Mouse (Mus musculus): Measurements from ENCODE around the gene E2f4. TPM values are rescaled to one million over a fixed set of nuclear protein-coding genes. Genes with fewer than 3 reads are reported as not detected.

Gene E2f4
- total RNA-seq (2018; cell fraction: chromatin; rRNA removed) = 10 to 100 TPM; 21.1 to 81.8 (median 50.7) TPM
- total RNA-seq (2018; cell fraction: cytosol; rRNA removed) = 10 to 100 TPM; 26.8 to 47.2 (median 35.7) TPM
- 10 to 100 TPM; 22.5 to 73.9 (median 41.1) TPM for total RNA-seq (2018; cell fraction: nucleus; rRNA removed)
- polyA plus RNA-seq (2018) = 30.2 to 47.0 TPM (median 34.1 TPM) in 3 replicates

- peak within 1 kb of the TSS; percentile 46 for H3K27ac ChIP-seq
- H3K4me3 ChIP-seq (ENCODE audit: inconsistent target) = peak within 1 kb of the TSS; percentile 92
- peaks cover 26% of the 10 kb centered on the region; the same call in 1 of the 2 replicates for H3K36me3 ChIP-seq (ENCODE audit: inconsistent target)
- WGBS (ENCODE audit: missing documents) = under 1% methylated on average over 57 of the region's 58 CpGs
- peaks cover 38% of the 10 kb centered on the region for H3K79me2 ChIP-seq (ENCODE audit: inconsistent target)
Observed at GRCm38 (mm10) chr8:105297511-105298192, at the start of gene E2f4. TSS of gene E2f4 (plus strand) at chr8:105297663.

- H3K79me2 ChIP-seq (ENCODE audit: inconsistent target) = no peaks in the 10 kb centered on the region
- H3K4me3 ChIP-seq (ENCODE audit: inconsistent target) = no peak overlapping the region
- no peak overlapping the region for H3K27ac ChIP-seq
- peaks cover 56% of the 10 kb centered on the region for H3K36me3 ChIP-seq (ENCODE audit: inconsistent target)
- WGBS (ENCODE audit: missing documents) = 95% methylated on average over 6 of the region's 6 CpGs
Observed at GRCm38 (mm10) chr8:105251954-105252353, 45.5 kb upstream of the E2f4 start.

- no peak overlapping the region for H3K4me3 ChIP-seq (ENCODE audit: inconsistent target)
- H3K79me2 ChIP-seq (ENCODE audit: inconsistent target) = no peaks in the 10 kb centered on the region
- 87% methylated on average over 10 of the region's 10 CpGs for WGBS (ENCODE audit: missing documents)
- no peak overlapping the region for H3K27ac ChIP-seq
- H3K36me3 ChIP-seq (ENCODE audit: inconsistent target) = peaks cover 46% of the 10 kb centered on the region
Observed at GRCm38 (mm10) chr8:105252680-105253537, 44.6 kb upstream of the E2f4 start.

- Histone ChIP-seq H3K4me3 (ENCODE audit: inconsistent target) (no peak overlapping the region), H3K36me3 (ENCODE audit: inconsistent target) (peaks cover 38% of the 10 kb centered on the region), H3K79me2 (ENCODE audit: inconsistent target) (no peaks in the 10 kb centered on the region), H3K27ac (no peak overlapping the region)
- 62% methylated on average over 20 of the region's 20 CpGs for WGBS (ENCODE audit: missing documents)
Observed at GRCm38 (mm10) chr8:105253766-105254151, 43.7 kb upstream of the E2f4 start.

- H3K27ac ChIP-seq = no peak overlapping the region
- H3K36me3 ChIP-seq (ENCODE audit: inconsistent target) = peaks cover 32% of the 10 kb centered on the region
- H3K79me2 ChIP-seq (ENCODE audit: inconsistent target) = no peaks in the 10 kb centered on the region
- 2% methylated on average over 74 of the region's 74 CpGs for WGBS (ENCODE audit: missing documents)
- H3K4me3 ChIP-seq (ENCODE audit: inconsistent target) = peak overlapping the region; percentile 28; the same call in 1 of the 2 replicates
Observed at GRCm38 (mm10) chr8:105254152-105254965, 43.1 kb upstream of the E2f4 start.

GRCm38 (mm10) chr8:105254966-105255350 lies 42.5 kb upstream of the E2f4 start, which contains the start of gene B3gnt9:
TSS of gene B3gnt9 (minus strand) at chr8:105255153.
- Histone ChIP-seq H3K4me3 (ENCODE audit: inconsistent target) (peak within 1 kb of the TSS; percentile 28; the same call in 1 of the 2 replicates), H3K36me3 (ENCODE audit: inconsistent target) (peaks cover 26% of the 10 kb centered on the region), H3K27ac (no peak within 1 kb of the TSS), H3K79me2 (ENCODE audit: inconsistent target) (no peaks in the 10 kb centered on the region)
- WGBS (ENCODE audit: missing documents) = 9% methylated on average over 14 of the region's 14 CpGs

GRCm38 (mm10) chr8:105257318-105258114 lies 39.9 kb upstream of the E2f4 start:
- H3K27ac ChIP-seq = no peak overlapping the region
- no peaks in the 10 kb centered on the region; the same call in 1 of the 2 replicates for H3K36me3 ChIP-seq (ENCODE audit: inconsistent target)
- no peak overlapping the region for H3K4me3 ChIP-seq (ENCODE audit: inconsistent target)
- no peaks in the 10 kb centered on the region for H3K79me2 ChIP-seq (ENCODE audit: inconsistent target)
- 84% methylated on average over 7 of the region's 7 CpGs for WGBS (ENCODE audit: missing documents)

GRCm38 (mm10) chr8:105258911-105259720 lies 38.3 kb upstream of the E2f4 start:
- Histone ChIP-seq H3K27ac (no peak overlapping the region), H3K79me2 (ENCODE audit: inconsistent target) (peaks cover 14% of the 10 kb centered on the region; the same call in 1 of the 2 replicates), H3K4me3 (ENCODE audit: inconsistent target) (no peak overlapping the region), H3K36me3 (ENCODE audit: inconsistent target) (no peaks in the 10 kb centered on the region; the same call in 1 of the 2 replicates)
- 60% methylated on average over 55 of the region's 55 CpGs for WGBS (ENCODE audit: missing documents)

GRCm38 (mm10) chr8:105259721-105260320 lies 37.6 kb upstream of the E2f4 start:
- Histone ChIP-seq H3K79me2 (ENCODE audit: inconsistent target) (peaks cover 16% of the 10 kb centered on the region; the same call in 1 of the 2 replicates), H3K36me3 (ENCODE audit: inconsistent target) (no peaks in the 10 kb centered on the region; the same call in 1 of the 2 replicates), H3K27ac (no peak overlapping the region), H3K4me3 (ENCODE audit: inconsistent target) (no peak overlapping the region)
- 3% methylated on average over 29 of the region's 30 CpGs for WGBS (ENCODE audit: missing documents)

- Histone ChIP-seq H3K36me3 (ENCODE audit: inconsistent target) (no peaks in the 10 kb centered on the region; the same call in 1 of the 2 replicates), H3K4me3 (ENCODE audit: inconsistent target) (no peak overlapping the region), H3K27ac (no peak overlapping the region), H3K79me2 (ENCODE audit: inconsistent target) (peaks cover 16% of the 10 kb centered on the region; the same call in 1 of the 2 replicates)
- 84% methylated on average over 7 of the region's 7 CpGs for WGBS (ENCODE audit: missing documents)
Observed at GRCm38 (mm10) chr8:105260371-105261099, 36.9 kb upstream of the E2f4 start.

GRCm38 (mm10) chr8:105261326-105261980 lies 36.0 kb upstream of the E2f4 start:
- Histone ChIP-seq H3K27ac (no peak overlapping the region), H3K79me2 (ENCODE audit: inconsistent target) (peaks cover 16% of the 10 kb centered on the region; the same call in 1 of the 2 replicates), H3K36me3 (ENCODE audit: inconsistent target) (no peaks in the 10 kb centered on the region; the same call in 1 of the 2 replicates), H3K4me3 (ENCODE audit: inconsistent target) (no peak overlapping the region)
- WGBS (ENCODE audit: missing documents) = 89% methylated on average over 12 of the region's 12 CpGs

Measured in macrophage (primary cell).